Mouse (Mus musculus): ENCODE data around the gene Map3k5.

Gene Map3k5

DNA sequence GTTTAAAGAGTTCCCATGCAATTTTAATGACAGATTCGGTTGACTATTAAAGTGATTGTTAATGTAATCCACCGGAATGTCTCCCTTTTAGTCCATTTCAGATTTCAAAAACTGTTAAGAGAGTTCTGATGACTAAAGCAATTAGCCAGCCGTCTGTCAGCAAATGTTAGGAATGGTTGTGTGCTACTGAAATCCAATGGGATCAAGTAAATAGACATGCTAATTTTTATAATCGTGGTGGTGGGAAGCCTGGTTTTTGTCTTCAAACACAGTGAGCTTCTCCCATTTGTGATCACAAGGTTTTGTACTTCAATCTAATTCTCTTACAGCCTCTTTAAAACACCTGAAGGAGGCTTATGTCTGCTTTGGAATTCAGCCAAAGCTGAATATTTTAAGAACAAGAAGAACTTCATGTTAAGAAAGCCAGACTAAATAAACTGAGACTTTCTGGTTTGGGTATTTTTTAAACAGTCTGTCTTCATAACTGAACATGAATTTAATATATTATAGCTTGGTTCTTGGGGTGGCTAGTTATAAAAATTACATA is 1.6 kb downstream of the Map3k5 start:
- no peak for DNase-seq (ENCODE audit: low read depth, low spot score)

- DNase-seq (ENCODE audit: low read depth, low spot score), result no peak
Measured at GRCm38 (mm10) chr10:19936961-19937708, 2.9 kb downstream of the Map3k5 start.

DNA sequence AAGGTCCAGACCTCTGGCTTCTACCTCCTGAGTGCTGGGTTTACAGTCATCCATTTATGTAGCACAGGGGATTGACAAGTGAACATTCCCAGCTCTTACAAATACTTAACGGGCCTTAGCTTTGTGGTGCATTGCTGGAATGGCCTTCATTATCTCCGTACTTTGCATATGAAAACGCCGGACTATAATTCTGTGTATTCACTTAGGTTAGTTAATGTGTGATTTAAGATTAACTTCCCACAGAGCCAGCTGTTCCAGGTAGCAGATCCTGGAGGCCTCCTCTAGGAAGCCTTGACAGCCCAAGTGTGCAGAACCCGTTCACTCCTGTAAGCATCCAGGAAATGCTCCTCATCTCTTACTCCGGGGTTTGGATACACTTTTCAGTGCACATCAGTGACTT is 4.5 kb downstream of the Map3k5 start:
- no peak for DNase-seq (ENCODE audit: low read depth, low spot score)

DNA sequence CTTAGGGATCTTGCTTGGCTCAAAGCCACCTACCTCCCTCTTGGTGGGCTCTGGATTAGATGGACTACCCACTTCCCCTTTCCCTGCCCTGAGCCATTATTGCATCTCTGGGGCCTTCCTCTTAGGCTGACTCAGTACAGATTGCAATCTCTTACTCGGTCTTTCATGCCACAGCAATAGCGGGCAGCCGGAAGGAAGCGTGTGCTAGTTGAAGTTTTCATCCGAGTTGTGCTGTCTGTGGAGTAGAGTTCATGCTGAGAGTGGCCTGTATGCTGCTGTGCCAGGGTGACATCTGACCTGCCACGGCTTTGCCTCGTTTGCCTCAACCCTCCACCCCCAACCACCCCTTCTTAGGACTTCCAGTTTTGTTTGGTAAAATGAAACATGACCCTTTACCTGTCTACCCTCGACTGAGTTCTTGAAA is 5.0 kb downstream of the Map3k5 start:
- no peak for DNase-seq (ENCODE audit: low read depth, low spot score)

- no peak for DNase-seq (ENCODE audit: low read depth, low spot score)
Measured at GRCm38 (mm10) chr10:19940127-19940526, 5.9 kb downstream of the Map3k5 start.

DNA sequence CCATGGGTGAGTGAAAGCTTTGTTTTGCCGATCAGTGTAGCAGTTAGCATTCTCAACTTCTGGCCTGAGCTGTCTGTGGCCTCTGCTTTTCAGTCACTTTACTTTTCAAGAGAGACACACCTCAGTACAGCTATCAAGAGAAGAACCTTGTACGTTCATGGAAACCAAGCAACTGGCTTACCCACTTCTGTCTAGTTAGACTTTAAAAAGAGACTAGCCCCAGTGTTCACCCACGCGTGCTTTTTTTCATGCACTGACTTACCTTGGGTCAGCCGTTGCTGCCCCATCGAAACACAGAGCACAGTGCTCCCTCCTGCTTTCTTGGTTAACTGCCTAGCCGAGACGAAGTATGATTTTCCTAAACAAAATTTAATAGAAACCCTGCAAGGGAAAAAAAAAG is 6.4 kb downstream of the Map3k5 start:
- no peak for DNase-seq (ENCODE audit: low read depth, low spot score)

- no peak for DNase-seq (ENCODE audit: low read depth, low spot score)
Measured at GRCm38 (mm10) chr10:19941063-19941462, 6.8 kb downstream of the Map3k5 start.

- DNase-seq (ENCODE audit: low read depth, low spot score), result no peak
Measured at GRCm38 (mm10) chr10:19941914-19942313, 7.6 kb downstream of the Map3k5 start.

DNA sequence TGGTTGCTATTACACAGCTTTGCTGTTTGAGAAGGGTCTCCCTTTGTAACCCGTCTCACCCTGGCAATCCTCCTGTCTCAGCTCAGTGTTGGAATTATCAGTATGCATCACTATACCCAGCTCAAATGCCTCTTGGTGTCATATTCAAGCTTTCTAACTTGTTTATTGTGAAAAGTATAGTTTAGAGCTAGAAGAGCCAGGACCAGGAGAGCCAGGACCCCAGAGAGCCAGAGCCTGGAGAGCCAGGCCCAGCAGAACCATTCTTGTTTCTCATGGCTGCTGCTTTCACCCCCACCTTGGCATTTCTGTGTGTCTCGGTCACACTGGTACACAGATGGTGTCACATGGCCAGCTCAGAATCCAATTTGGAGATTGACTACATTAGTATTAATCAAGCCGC is 8.3 kb downstream of the Map3k5 start:
- DNase-seq (ENCODE audit: low read depth, low spot score), result no peak

- DNase-seq (ENCODE audit: low read depth, low spot score), result no peak
Measured at GRCm38 (mm10) chr10:19945651-19946050, 11.4 kb downstream of the Map3k5 start.

DNA sequence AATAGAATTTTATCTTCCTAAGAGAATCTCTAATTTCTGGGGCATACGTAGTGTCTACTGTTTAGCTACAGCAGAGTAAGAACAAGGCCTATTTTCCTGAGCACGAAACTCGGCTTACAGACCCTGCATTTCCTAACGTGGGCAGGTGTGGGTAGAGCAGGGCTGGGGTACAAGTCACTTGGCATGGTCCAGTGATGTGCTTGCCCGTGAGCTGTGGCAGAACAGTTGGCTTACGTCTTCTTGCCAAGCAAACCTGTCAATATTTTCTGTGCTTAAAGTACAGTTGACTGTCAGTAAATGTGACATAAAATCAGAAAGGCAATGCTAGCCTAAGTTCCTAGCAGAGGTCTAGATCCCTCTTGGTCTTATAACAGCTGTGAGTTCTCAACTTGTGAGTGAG is 12.4 kb downstream of the Map3k5 start:
- DNase-seq (ENCODE audit: low read depth, low spot score), result no peak

DNA sequence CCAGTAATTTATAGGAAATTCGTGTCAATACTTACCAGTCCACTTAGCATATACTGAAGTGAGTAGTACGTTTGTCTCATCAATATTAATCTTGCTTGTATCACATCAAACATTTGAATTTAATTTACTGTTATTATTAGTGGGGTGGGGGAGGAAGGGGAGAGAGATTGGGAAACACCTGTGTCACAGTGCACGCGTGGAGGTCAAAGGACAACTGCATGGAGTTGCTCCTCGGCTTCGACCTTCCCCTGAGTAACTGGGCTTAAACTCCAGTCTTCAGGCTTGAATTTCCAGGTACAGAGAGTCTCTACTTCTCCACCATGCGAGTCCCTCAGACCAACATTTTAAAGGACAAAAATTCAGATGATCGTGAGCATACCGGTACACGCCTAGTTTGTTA is 13.2 kb downstream of the Map3k5 start:
- DNase-seq (ENCODE audit: low read depth, low spot score), result no peak

DNA sequence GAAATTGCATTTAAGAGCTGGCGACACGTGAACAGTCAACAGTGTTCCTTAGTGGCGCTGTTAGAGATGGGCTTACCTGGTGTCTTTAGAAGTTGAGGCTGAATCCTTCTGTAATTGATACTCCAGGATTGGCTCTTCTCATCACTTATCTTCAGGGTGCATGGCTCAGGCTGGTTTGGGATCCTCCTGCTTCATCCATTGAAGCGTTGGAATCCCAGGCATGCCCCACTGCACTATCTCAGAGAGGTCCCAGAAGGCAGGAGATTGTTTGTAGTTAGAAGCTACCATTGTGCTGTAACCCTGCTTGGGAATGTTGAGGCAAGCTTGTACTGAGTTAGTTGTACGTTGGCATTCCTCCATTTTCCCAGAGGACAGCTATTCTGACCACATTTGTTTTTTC is 13.6 kb downstream of the Map3k5 start:
- DNase-seq (ENCODE audit: low read depth, low spot score), result no peak

DNA sequence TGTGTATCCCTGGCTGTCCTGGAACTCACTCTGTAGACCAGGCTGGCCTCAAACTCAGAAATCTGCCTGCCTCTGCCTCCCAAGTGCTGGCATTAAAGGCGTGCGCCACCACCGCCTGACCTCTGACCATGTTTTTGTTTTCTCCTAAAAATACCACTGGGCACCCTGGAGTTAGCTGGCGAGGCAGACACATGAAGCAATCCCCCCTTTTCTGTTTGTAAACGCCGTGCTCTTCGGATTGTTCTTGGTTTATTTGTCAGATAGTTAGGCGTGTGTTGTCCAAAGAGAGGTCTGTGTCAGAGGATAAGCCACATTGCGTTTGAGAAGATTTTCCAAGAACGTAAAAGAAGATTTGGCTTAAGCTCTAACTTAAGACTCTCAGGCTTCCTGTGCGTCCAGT is 14.1 kb downstream of the Map3k5 start:
- no peak for DNase-seq (ENCODE audit: low read depth, low spot score)

DNA sequence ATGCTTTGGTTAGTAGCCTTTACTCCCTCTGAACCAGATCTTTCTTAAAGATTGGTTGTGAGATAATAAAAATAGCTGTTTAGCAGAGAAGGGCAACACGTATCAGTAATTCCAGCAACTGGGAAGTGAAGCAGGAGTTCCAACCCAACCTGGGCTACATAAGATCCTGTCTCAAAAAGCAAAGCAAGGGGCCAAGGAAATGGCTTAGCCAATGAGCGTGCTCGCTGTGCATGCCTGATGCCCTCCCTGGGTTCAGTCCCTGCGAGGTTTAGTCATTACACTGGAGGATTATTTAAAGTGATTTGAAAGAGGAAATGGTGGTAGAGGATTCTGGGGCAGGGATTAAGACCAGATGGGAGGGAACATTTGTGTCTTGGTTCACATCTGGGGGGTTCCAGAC is 14.8 kb downstream of the Map3k5 start:
- no peak for DNase-seq (ENCODE audit: low read depth, low spot score)

DNA sequence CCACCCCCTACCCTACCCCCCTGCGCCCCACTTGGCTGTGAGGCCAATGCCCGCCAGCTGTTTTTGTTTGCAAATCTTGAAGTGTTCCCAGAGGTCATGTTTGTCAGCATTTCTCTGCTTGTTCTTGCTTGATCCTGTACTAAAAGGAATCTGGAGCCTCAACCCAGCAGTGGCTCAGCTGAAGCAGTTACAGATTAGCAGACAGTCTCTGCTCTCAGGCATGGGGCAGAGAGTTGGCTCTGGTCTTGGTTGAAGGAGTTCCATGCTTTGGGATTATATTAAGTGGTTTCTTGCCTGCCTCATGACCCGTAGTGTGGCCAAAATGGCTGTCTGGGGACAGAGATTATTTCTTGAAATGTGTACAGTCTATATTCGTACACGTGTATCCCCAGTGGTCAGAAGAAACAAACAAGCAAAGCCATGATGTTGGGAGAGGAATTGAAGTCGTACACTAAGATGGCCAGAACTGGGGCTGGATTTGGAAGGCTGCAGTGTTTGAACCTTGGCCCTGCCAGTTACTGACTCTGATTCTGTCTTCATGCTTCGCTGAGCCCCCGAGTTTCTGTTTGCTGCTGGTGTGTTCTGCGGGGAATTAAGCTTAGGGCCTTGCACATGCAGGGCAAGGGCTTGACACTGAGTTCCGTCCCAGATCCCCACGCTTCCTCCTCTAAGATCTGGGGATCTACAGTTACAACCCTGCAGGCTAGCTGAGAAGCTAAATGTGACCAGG is 18.9 kb downstream of the Map3k5 start:
- no peak for DNase-seq (ENCODE audit: low read depth, low spot score)

DNA sequence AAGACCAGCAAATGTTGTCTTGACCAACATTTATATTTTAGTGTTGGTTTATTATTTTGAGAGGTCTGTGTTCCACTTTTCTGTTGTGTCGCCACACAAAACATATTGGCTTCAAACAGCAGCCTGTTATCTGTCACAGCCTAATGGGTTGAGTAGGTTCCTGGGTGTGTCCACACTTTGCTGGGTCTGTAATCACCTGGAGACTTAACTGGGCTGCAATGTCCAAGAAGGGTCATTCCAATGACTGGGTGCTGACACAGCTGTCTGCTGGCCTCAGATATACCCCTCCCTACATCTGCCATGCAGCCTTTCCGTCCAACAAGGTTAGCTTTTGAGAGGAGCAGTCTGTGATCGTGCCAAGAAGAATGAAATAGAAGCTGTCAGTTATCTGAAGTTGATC is 20.3 kb downstream of the Map3k5 start:
- no peak for DNase-seq (ENCODE audit: low read depth, low spot score)

DNA sequence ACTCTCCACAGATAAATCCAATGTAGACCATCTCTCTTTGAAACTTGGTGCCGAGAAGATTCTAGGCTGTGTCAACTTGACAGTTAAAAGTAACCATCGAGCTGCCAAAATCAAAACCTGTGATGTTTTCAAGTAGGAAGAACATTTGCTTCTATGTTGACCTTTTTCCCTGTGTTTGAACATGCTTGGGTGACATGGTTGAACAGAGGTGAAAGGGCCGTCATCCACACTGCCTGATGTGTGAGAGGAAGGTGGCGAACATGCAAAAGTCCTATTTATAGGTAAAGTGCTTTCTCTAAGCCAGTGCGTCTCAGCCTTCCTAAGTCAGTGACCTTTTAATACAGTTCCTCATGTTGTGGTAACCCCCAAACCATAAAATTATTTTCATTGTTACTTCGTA is 21.5 kb downstream of the Map3k5 start:
- DNase-seq (ENCODE audit: low read depth, low spot score), result no peak

DNA sequence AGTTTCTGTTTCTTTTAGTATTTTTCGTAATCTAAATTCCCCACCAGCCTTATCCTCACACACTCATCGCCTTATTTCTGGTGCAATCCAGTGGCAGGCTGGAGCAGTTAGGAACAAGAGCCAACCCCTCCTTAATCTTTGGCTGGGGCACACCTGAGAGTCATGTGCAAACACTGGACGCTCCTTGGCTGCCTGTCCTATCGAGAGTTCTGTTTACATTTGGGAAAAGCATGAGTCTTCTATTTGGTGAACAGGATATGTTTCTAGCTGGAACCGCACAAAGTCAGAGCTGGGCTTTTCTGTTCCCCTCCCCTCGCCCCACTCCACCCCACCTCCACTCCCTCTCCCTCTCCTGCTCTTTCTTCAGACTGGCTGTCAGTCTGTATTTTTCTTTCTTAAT is 22.5 kb downstream of the Map3k5 start:
- DNase-seq (ENCODE audit: low read depth, low spot score), result no peak

- DNase-seq (ENCODE audit: low read depth, low spot score), result no peak
Measured at GRCm38 (mm10) chr10:19960831-19961380, 26.6 kb downstream of the Map3k5 start.

GRCm38 (mm10) chr10:19962746-19963145 is 28.5 kb downstream of the Map3k5 start:
- no peak for DNase-seq (ENCODE audit: low read depth, low spot score)

- no peak for DNase-seq (ENCODE audit: low read depth, low spot score)
Measured at GRCm38 (mm10) chr10:19963206-19963605, 28.9 kb downstream of the Map3k5 start.

- no peak for DNase-seq (ENCODE audit: low read depth, low spot score)
Measured at GRCm38 (mm10) chr10:19964105-19964504, 29.8 kb downstream of the Map3k5 start.
